Mouse (Mus musculus): ENCODE results near the gene Arl5c. TPM values are rescaled to one million over a fixed set of nuclear protein-coding genes. Genes with fewer than 3 reads are reported as not detected.

Arl5c gene
- polyA plus RNA-seq, 1 experiment = 28.9 TPM

DNA sequence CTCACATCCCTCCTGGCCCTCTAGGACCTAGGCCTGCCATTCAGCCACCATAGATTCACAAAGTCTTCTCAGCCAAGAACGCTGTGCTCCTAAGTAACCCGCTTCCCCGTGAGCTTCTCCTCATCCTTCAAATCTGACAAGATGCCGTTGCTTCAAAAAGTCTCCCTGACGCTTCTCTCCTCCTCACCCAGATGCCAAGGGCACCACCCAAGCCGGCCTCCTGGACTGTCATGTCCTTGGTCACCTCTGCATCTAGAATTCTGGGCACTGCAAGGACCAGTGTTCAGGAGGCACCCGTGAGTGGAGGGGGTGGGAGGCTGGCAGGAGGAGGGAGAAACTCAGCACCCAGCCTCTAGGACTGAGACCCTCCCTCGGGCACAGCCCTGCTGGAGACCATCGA is 13.3 kb downstream of the Arl5c start:
- H3K27me3 ChIP-seq (ENCODE audit: control insufficient read depth, insufficient read depth, low read length) = peaks cover 6% of the 10 kb centered on the region; the same call in 1 of the 2 replicates
- TF ChIP-seq POLR2A (IDR thresholded peaks at IDR 0.05; ENCODE audit: low read depth, low read length) (no peak), CTCF (IDR thresholded peaks at IDR 0.05; ENCODE audit: extremely low read depth, insufficient read depth, insufficient read length, insufficient replicate concordance) (no peak)
- no peaks in the 10 kb centered on the region for H3K36me3 ChIP-seq (ENCODE audit: control insufficient read depth, insufficient read depth, low read length)
- H3K4me1 ChIP-seq (ENCODE audit: control insufficient read depth, insufficient read depth, insufficient read length) = peaks cover 4% of the 10 kb centered on the region; the same call in 1 of the 2 replicates
- H3K4me3 ChIP-seq (ENCODE audit: extremely low read depth, insufficient read depth, insufficient read length) = no peak overlapping the region
- 89% methylated on average over 9 of the region's 9 CpGs for WGBS
- DNase-seq (ENCODE audit: low read depth in 1 of 2, low spot score in 2 of 2) = no peak
- H3K27ac ChIP-seq (ENCODE audit: insufficient read depth, low read length) = no peak overlapping the region

DNA sequence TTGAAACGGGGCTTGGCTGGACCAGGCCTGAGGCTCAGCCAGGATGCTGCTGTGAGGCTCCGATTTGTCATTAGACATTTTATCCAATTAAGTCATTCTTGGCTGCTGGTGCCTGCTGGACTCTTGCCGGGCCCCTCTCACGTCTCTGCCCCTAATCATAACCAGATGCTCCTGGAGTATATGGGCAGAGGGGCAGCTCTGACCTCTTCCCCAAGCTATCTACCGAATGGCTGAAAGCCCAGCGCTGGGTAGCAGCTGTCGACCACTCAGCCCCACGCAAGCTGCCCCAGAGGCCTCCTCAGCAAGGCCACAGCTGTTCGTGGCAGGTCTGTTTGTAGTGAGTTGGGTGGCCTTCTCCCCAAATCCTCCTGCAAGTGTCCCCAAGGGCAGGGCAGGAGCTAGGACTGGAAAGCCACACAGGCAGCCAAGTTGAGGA is 15.4 kb downstream of the Arl5c start:
- TF ChIP-seq POLR2A (IDR thresholded peaks at IDR 0.05; ENCODE audit: low read depth, low read length) = no peak
- TF ChIP-seq CTCF (IDR thresholded peaks at IDR 0.05; ENCODE audit: extremely low read depth, insufficient read depth, insufficient read length, insufficient replicate concordance) = no peak
- Histone ChIP-seq H3K27me3 (ENCODE audit: control insufficient read depth, insufficient read depth, low read length) (no peaks in the 10 kb centered on the region), H3K4me1 (ENCODE audit: control insufficient read depth, insufficient read depth, insufficient read length) (0 out of 2 replicates have a peak, but pooled peaks cover 4% of the 10 kb centered on the region), H3K36me3 (ENCODE audit: control insufficient read depth, insufficient read depth, low read length) (no peaks in the 10 kb centered on the region), H3K27ac (ENCODE audit: insufficient read depth, low read length) (no peak overlapping the region), H3K4me3 (ENCODE audit: extremely low read depth, insufficient read depth, insufficient read length) (no peak overlapping the region)
- no peak for DNase-seq (ENCODE audit: low read depth in 1 of 2, low spot score in 2 of 2)
- WGBS = 79% methylated on average over 9 of the region's 9 CpGs

DNA sequence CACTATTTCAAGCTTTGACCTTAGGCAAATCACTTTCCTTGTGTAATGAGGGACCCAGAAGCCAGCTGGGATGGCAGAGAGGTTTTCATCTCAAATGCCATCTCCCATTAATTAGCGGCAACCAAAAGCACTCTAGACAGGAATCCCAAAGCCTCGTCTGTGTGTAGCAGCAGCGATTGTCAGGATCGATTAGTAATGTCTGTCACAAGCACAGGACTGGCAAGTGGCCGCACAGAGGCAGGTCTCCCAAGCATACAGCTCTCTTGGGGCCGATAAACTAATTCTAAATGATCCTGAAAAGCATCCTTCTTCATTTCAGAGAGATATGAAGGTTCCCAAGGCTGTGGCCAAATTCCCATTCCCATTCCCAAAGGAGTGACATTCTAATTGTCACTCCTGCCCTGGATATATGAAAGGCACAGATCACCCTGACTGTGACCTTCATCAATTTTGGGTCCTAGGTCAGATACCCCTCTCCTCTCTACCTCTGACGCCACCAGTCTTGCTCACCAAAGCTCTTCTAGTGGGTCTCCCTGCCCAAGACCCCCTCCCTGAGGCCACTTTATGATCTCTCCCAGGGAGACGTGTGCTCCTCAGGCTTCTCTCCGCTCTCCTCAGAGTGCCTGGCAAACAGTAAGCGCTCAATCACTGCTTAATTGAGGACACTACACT is 16.0 kb downstream of the Arl5c start:
- Histone ChIP-seq H3K27ac (ENCODE audit: insufficient read depth, low read length) (no peak overlapping the region), H3K4me3 (ENCODE audit: extremely low read depth, insufficient read depth, insufficient read length) (no peak overlapping the region), H3K4me1 (ENCODE audit: control insufficient read depth, insufficient read depth, insufficient read length) (0 out of 2 replicates have a peak, but pooled peaks cover 4% of the 10 kb centered on the region), H3K27me3 (ENCODE audit: control insufficient read depth, insufficient read depth, low read length) (no peaks in the 10 kb centered on the region), H3K36me3 (ENCODE audit: control insufficient read depth, insufficient read depth, low read length) (no peaks in the 10 kb centered on the region)
- DNase-seq (ENCODE audit: low read depth in 1 of 2, low spot score in 2 of 2) = no peak
- TF ChIP-seq CTCF (IDR thresholded peaks at IDR 0.05; ENCODE audit: extremely low read depth, insufficient read depth, insufficient read length, insufficient replicate concordance) = no peak
- no peak for TF ChIP-seq POLR2A (IDR thresholded peaks at IDR 0.05; ENCODE audit: low read depth, low read length)
- 79% methylated on average over 10 of the region's 10 CpGs for WGBS

DNA sequence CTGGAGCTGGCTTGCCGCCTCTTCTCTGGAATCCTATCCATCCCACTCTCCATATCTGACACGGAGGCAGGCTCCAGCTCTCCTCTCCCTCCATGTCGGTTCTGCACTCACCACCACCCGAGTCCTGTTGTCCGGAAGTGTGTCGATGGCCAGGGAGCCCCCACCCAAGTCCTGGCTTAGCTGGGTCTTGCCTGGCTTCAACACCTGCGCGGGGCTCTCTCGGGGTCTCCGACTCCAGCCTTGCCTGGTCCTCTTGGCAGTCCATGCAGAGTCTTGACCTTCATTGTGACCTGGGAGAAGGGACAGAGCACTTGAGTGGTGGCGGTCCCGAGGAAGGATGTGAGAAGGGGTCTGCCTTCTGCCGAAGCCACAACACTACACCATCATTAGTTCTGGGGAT is 17.6 kb downstream of the Arl5c start:
- Histone ChIP-seq H3K36me3 (ENCODE audit: control insufficient read depth, insufficient read depth, low read length) (no peaks in the 10 kb centered on the region), H3K27ac (ENCODE audit: insufficient read depth, low read length) (no peak overlapping the region), H3K4me3 (ENCODE audit: extremely low read depth, insufficient read depth, insufficient read length) (no peak overlapping the region), H3K27me3 (ENCODE audit: control insufficient read depth, insufficient read depth, low read length) (no peaks in the 10 kb centered on the region), H3K4me1 (ENCODE audit: control insufficient read depth, insufficient read depth, insufficient read length) (no peaks in the 10 kb centered on the region)
- DNase-seq (ENCODE audit: low read depth in 1 of 2, low spot score in 2 of 2) = no peak
- no peak for TF ChIP-seq POLR2A (IDR thresholded peaks at IDR 0.05; ENCODE audit: low read depth, low read length)
- WGBS = 88% methylated on average over 13 of the region's 13 CpGs

DNA sequence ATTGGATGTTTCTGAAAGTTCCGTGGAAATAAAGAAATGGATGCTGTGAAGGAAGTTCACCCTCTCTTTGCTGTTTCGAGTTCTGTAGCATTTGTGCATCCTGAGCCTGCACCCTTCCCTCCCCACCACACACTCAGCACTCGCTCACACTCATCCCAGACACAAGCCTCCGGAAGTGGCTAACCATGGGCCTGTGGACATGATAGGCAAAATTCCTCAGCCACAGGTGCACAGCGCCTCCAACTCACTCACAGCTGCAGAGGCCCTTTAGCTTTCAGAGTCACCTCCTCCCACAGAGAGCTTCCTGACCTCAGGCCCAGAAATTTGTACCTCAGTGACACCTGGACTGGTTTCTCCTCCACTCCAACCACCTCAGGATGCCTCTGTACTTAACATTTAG is 18.2 kb downstream of the Arl5c start:
- DNase-seq (ENCODE audit: low read depth in 1 of 2, low spot score in 2 of 2) = no peak
- Histone ChIP-seq H3K27ac (ENCODE audit: insufficient read depth, low read length) (no peak overlapping the region), H3K4me3 (ENCODE audit: extremely low read depth, insufficient read depth, insufficient read length) (no peak overlapping the region), H3K27me3 (ENCODE audit: control insufficient read depth, insufficient read depth, low read length) (no peaks in the 10 kb centered on the region), H3K4me1 (ENCODE audit: control insufficient read depth, insufficient read depth, insufficient read length) (no peaks in the 10 kb centered on the region), H3K36me3 (ENCODE audit: control insufficient read depth, insufficient read depth, low read length) (no peaks in the 10 kb centered on the region)
- TF ChIP-seq POLR2A (IDR thresholded peaks at IDR 0.05; ENCODE audit: low read depth, low read length) (no peak), CTCF (IDR thresholded peaks at IDR 0.05; ENCODE audit: extremely low read depth, insufficient read depth, insufficient read length, insufficient replicate concordance) (no peak)
- WGBS = 61% methylated on average over 5 of the region's 5 CpGs

DNA sequence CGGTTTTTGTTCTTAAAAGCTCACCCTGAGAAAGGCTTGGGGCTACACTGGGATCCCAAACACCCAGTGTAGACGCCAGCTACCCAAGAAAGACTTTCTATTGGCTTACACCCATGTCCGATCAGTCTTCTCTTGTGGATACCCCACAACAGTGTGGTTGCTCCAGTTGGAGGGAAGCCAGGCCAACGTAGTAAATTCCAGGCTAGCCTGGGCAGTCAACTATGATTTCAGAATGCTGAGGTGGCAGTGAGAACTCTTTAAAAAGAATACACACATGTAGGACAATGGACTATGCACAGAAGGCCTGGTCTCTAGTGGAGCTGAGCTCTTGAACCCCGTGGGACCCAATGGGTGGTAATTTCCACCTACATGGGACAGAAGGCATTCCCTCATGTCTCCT is 21.2 kb downstream of the Arl5c start:
- no peak overlapping the region for H3K4me3 ChIP-seq (ENCODE audit: extremely low read depth, insufficient read depth, insufficient read length)
- H3K36me3 ChIP-seq (ENCODE audit: control insufficient read depth, insufficient read depth, low read length) = no peaks in the 10 kb centered on the region
- no peak for DNase-seq (ENCODE audit: low read depth in 1 of 2, low spot score in 2 of 2)
- WGBS = 87% methylated on average over 5 of the region's 5 CpGs
- no peaks in the 10 kb centered on the region for H3K27me3 ChIP-seq (ENCODE audit: control insufficient read depth, insufficient read depth, low read length)
- TF ChIP-seq POLR2A (IDR thresholded peaks at IDR 0.05; ENCODE audit: low read depth, low read length) = no peak
- TF ChIP-seq CTCF (IDR thresholded peaks at IDR 0.05; ENCODE audit: extremely low read depth, insufficient read depth, insufficient read length, insufficient replicate concordance) = no peak
- H3K4me1 ChIP-seq (ENCODE audit: control insufficient read depth, insufficient read depth, insufficient read length) = no peaks in the 10 kb centered on the region
- no peak overlapping the region for H3K27ac ChIP-seq (ENCODE audit: insufficient read depth, low read length)

DNA sequence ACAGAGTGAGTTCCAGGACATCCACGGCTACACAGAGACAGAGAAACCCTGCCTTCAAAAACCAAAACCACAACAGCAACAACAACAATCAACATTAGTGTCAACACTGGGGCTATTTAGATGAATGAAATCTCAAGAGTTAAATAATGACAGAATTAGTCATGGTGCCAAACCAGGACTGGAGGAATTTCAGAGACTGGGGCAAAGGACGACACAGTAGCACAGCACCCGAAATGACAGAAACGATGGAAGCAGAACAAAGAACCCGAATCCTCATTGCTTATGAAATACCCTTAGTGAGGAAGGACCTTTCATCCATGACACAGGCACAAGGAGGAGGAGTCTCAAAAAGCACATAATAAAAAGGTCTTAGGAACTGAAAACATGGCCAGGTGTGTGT is 21.8 kb downstream of the Arl5c start:
- no peak overlapping the region for H3K27ac ChIP-seq (ENCODE audit: insufficient read depth, low read length)
- H3K36me3 ChIP-seq (ENCODE audit: control insufficient read depth, insufficient read depth, low read length) = no peaks in the 10 kb centered on the region
- no peaks in the 10 kb centered on the region for H3K4me1 ChIP-seq (ENCODE audit: control insufficient read depth, insufficient read depth, insufficient read length)
- H3K4me3 ChIP-seq (ENCODE audit: extremely low read depth, insufficient read depth, insufficient read length) = no peak overlapping the region
- DNase-seq (ENCODE audit: low read depth in 1 of 2, low spot score in 2 of 2) = no peak
- no peak for TF ChIP-seq POLR2A (IDR thresholded peaks at IDR 0.05; ENCODE audit: low read depth, low read length)
- no peak for TF ChIP-seq CTCF (IDR thresholded peaks at IDR 0.05; ENCODE audit: extremely low read depth, insufficient read depth, insufficient read length, insufficient replicate concordance)
- 91% methylated on average over 5 of the region's 5 CpGs for WGBS
- no peaks in the 10 kb centered on the region for H3K27me3 ChIP-seq (ENCODE audit: control insufficient read depth, insufficient read depth, low read length)
